Mouse (Mus musculus) c-Kit-negative CD71-positive TER-119-positive erythroid progenitor cells, embryonic 14.5 days (primary cell): ENCODE measurements around the gene Ociad1.
"Not testable (repeated sequence)": the region's sequence is repeated elsewhere in the genome, so short reads cannot be mapped to it uniquely, and the experiment has no call there.

ENCODE experiments used
- DNase-seq: peaks from one replicate; pipeline ENCODE4 v3.0.0-alpha.2; 2013; ENCODE audit warnings: low read depth, low spot score

The Ociad1 gene

DNA sequence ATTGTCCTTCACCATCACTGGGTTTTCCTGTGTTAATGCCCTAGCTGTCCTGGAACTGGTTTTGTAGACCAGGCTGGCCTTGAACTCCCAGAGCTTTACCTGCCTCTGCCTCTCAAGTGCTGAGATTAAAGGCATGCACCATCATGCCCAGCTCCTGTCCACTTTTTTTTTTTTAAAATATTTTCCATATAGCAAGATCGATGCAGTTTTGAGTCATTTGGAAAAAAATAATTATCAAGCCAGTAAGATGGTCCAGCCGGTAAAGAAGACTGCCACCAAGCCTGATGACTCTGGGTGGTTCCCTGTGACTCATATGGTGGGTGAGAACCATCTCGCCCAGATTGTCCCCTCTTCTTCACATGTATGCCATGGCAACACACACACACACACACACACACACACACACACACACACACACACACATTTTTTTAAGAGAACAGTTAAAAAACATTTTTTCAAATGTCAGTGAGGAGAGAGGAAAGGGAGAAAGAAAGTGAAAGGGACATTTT is 7.1 kb upstream of the Ociad1 start:
- DNase-seq = no peak

DNA sequence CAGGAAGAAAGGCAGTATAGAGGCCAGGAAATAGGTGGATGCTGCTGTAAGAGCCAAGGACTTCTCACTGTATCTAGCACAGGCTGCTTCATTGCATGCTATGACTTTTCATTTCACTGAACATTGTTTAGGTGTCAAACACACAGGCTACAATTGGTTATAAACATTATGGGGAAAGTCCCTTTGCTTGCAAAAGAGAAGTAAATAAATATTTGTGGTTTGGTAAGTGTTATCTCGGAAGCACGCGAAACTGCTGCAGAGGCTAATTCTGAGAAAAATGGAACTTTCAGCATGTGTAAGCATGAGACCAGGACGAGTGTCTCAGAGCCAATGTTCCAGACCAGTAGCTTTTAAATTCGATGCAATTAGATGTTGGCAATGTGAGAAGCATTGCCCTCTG is 6.0 kb upstream of the Ociad1 start:
- DNase-seq = no peak

DNA sequence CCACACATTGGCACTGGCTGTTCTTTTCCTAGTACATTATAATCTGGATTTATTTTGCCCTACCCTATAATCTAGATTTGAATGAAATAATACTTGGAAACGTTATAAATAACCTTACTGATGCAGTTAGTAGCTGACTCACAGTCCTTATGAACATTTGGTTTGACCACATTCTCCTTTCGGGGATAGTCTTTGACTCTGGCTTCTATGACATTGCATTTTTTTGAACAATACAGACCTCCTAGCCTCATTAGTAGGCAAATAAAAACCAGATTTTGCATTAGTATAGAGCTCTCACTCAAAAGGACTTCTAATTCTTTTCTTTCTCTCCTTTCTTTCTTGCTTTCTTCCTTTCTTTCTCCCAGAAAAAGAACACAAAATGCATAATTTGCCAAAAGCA is 2.7 kb upstream of the Ociad1 start:
- DNase-seq = no peak

DNA sequence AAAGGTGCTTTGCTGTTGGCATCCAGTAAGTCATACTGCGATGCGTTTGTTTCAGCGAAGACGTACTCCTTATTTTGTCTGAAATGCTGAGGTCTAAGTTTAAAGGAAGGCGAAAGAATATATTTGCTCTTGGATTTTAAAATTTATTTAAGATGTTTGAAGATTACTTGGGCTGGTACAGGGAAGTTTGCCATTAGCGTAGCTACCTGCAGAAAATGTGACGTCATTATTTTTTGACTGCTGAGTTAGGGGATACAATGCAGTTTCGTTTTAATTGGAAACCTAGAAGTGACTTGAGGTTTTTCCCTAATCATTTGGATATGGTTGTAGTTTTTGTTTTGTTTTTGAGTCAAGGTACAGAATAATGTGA is 859 bp downstream of the Ociad1 start:
- peak; percentile 34 for DNase-seq

DNA sequence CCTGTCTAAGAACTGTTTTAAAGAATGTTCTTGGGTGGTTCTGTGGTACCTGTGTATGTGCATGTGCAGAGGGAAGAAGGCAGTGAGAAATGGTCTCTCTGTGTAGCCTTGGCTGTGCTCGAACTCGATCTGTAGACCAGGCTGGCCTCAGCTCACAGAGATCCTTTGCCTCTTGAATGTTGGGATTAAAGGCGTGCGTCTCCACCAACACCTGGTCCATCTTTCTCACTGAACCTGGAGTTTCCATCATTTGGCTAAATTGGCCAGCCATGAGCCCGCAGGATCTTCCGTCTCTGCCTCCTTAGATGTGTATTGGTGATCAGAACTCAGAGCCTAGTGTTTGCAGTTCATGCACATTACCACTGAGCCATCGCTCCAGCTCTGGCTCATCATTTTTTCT is 2.4 kb downstream of the Ociad1 start:
- DNase-seq = no peak

DNA sequence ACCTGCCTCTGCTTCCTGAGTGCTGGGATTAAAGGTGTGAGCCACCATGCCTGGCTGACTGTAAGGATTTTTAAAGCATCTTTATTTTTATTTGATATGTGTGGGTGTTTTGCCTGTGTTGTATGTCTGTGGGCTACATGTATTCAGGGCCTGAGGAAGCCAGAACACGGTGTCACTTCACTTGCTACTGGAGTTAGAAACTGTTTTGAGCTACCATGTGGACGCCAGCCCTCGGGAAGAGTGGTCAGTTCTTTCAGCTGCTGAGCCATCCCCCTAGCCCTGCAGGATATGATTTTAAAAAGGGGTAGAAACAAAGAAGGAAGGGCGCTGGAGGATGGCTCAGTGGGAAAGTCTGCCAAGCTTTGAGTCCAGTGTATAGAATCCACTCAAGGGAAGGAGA is 3.3 kb downstream of the Ociad1 start:
- no peak for DNase-seq

DNA sequence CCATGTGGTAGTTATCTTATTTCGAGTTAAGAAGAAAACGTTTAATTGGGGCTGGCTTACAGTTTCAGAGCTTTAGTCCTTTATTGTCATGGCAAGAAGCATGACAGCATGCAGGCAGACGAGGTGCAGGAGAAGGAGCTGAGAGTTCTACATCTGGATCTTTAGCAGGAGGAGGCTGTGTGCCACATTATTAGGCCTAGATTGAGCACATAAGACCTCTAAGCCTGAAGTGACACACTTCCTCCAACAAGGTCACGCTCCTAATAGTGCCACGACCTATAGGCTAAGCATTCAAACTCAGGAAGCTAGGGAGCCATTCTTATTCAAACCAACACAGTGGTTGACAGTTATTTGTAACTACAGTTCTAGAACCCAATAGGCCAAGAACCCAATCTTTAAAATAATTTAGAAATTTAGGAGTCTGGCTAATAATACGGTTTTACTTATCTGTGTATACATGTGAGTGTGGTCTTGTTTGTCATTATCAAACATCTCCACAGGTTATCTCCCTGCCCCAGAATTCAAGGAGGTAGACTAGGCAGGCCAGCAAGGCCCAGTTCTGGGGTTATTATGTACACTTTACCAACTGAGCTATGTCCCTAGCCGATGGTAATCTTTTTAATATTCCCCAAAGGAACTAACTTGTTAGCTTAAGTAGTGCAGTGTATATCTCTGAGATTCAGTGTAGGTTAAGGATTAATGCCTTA is 9.2 kb downstream of the Ociad1 start:
- DNase-seq = no peak

DNA sequence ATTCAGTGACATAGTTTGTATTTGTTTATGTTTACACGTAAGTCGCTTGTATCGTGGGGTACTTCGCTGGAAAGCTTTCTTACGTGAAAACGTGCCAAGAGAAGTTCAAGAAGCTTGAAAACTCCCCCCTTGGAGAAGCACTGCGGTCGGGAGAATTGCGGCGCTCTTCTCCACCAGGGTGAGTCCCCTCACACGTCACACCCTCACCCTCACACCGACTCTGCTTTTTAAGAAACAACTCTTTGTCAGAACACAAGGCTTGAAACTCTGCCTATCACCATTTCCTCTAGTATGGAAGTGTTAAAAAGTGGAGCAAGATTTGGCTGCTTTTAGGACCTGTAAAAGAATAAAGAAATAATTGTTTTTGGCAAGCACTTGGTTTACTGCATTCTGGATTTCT is 11.9 kb downstream of the Ociad1 start:
- DNase-seq = no peak

DNA sequence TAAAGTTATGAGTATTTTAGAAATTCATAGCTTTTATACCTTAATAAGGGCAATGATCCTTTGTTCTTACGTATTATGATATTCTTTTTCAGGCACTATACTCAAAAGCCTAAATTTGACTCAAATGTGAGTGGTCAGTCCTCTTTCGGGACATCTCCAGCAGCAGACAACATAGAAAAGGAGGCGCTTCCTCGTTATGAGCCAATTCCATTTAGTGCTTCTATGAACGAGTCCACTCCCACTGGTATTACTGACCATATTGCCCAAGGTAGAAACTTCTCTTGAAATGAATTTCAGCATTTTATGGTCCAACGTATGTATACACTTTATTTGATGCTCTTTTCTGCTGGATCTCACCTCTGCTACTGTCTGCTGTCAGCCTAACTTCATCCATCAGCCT is 13.9 kb downstream of the Ociad1 start:
- no peak for DNase-seq

DNA sequence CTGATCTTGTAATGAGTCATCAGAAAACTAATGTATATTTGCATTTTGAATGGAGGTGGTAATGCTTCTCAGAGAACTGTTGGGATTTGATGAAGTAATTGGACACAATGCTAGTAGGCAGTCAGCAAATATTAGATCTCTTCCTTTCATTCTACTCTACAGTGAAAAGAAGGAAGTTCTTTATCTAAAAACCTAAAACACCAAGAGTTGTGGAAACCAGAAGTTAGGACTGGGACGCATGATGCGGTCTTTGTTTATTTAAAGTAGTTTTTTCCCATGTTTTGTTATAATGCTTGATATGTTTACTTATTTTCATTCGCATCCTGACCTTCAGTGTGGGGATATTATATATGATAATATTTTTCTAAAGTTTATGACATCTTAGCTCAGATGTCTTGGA is 14.7 kb downstream of the Ociad1 start:
- DNase-seq = no peak

DNA sequence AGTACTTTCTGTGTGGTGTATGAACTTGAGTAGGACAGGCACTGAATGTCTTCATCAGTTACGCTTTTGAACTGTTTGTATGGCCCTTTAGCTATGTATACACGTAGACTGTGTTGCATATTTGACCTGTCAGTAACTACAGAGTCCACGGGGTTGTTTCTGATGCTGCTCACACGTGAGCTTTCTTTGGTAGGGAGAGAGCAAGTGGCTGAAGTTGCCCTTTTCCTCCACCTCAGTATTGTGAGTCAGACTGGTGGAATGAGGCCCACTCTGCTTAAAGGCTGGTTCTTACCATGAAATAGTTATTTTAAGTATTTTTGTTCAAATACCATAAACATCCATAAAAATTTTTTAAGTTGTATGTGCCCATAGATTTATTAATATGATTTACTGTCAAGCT is 16.9 kb downstream of the Ociad1 start:
- no peak for DNase-seq

DNA sequence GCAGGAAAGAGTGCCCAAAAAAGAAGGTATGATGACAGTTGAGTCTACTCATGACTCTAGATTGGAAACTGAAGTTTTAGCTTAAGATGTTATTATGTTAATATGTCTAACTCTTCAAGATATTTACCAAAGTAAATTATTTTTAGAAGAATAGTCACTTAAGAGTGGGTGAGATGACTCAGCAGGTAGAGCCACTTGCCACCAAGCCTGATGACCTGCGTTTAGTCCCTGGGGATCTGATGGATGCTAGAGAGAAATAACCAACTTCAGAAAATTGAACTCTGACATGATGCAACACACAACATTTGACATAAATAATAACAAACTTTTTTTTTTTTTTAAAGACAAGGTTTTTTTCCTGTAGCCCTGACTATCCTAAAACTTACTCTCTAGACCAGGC is 17.8 kb downstream of the Ociad1 start:
- peak; percentile 36 for DNase-seq

DNA sequence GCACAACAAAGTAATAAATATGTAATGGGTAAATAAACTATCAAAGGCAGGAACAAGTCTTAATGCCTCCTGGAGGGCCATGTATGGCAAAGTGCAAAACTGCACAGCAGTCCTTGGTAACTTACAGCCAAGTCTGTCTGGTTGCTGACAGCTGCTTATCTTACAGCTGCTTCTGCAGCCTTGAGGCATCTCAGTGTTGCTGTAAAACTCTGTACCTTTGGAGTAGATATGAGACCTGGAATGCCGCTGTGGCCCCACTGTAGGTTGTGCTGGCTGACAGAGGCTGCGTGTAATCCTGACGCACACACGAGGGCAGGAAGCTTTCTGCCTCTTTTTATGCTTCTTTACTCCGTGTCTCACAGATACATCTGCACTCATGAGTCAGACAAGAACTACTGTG is 18.9 kb downstream of the Ociad1 start:
- DNase-seq = peak; percentile 70

DNA sequence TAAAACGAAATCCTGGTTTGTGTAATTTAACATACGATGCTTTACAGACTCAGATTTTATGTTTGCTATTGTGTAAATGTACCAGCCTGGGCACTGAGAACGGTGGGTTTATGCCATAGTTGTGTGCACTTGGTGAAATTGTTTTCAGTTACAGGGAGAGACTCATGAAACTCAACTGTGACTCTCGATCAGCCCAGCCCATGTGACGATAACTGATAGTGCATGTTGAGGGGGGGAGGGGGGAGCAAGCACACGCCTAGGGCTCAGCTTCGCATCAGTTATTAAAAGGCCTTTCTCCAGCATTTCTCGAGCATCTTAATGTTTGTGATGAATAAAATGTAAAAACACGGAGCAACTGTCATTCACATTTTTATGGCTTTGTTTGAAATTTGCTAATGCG is 21.0 kb downstream of the Ociad1 start:
- DNase-seq = peak; percentile 56

DNA sequence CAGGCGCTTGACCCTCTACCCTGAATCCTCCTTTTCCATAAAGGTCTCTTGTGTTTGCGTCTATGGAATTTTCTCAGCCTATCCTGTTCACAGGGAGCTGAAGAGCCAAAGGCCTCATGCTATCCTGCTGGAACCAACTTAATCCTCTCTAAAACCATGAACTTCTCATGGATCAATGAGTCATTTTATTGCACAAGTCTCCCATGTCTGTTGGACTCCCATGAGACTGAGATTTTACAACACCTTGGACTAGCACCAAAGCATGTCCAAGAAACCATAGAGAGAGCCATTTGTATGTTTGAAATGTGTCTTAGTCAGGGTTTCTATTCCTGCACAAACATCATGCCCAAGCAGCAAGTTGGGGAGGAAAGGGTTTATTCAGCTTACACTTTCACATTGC is 22.1 kb downstream of the Ociad1 start:
- no peak for DNase-seq

DNA sequence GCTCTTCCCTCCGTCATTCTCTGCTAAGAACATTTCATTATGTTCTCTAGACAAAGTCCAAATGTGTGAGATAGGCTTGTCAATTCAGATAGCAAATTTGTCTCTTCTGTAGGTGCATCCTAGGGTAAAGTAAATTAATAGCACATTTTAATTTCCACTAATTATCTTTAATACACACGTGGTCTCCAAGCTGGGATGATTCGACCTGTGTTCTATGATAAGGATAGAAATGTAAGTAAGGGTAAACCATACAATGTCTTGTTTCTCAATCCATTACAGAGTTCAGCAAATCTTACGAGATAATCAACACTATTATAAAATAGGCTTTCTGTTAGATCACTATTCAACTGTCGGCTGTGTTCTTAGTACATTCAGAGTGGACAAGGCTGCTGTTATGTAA is 26.7 kb downstream of the Ociad1 start:
- DNase-seq = no peak

DNA sequence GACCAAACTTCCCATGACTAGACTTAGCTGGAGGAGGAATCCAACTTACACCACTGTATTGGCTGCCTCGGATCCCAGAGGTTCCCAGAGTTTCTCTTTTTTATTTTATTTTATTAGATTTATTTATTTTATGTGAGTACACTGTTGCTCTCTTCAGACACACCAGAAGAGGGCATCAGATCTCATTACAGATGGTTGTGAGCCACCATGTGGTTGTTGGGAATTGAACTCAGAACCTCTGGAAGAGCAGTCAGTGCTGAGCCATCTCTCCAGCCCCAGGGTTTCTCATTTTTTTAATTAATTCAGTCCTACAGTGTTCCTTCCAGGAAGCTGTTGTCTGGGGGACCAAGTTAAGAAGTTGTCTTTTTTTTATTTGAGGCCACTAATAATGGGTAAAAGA is 30.1 kb downstream of the Ociad1 start:
- DNase-seq = not testable (repeated sequence)

DNA sequence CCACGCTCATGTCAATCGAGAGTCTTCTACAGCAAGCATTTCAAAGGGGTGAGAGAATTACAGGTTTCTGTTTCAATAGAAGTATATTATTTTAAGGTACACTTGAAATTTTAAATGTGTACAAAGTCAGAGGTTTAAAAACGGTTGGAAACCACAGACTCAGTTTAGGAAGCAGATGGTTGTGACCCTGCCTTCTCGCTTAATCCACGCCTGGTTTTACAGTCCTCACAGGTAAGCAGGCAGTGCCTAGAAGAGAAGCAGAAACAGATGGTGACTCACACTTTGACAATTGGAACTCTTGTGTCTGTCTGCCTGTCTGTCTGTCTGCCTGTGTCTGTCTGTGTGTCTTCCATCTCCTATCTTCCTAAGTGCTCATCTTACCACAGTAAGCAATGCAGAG is 31.0 kb downstream of the Ociad1 start:
- DNase-seq = no peak

DNA sequence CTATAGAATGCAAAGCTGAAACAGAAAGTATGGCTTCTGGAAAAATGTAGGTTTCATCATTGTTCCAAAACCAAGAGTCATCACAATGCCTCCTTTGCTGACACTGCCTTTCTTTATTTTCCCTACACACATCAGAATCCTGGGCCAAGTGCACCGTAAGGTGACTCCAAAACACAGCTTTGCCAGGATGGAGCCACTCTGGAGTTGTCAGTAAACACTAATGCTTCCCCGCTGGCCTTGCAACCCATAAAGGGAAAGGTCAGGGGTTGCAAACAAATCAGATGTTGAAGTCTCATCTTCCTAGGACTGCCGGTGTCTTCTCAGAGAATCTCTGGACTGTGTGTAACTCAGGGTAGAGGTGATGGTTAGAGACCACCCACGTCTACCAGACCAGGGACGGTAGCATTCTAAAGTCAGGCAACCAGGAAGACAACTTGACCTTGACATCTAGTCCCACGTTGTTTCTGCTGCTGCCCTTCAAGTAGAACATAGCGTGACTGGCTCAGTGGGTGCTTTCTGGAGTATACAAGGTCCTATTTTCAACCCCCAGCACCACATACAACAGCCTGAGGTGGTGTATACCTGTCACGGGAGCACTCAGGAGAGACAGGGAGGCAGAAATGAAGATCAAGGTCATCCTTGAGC is 32.1 kb downstream of the Ociad1 start:
- no peak for DNase-seq

DNA sequence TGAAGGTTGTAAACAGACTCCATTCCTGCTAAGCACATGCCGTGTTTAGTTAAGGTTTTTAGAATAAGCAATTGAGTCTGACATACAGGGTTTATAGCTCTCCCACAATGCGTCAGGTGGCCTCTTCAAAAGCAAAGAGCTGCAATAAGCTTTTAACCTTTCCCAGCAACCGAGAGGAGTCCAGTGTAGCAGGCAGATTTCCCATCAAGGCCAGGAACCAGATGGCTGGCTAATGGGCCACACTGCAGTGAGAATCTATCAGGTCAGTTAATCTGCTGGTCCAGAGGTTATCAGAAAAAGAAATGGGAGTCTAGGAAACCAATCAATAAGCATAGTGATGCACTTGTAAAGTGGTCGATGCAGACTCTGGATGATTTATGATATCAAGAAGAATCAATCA is 38.4 kb downstream of the Ociad1 start:
- no peak for DNase-seq

DNA sequence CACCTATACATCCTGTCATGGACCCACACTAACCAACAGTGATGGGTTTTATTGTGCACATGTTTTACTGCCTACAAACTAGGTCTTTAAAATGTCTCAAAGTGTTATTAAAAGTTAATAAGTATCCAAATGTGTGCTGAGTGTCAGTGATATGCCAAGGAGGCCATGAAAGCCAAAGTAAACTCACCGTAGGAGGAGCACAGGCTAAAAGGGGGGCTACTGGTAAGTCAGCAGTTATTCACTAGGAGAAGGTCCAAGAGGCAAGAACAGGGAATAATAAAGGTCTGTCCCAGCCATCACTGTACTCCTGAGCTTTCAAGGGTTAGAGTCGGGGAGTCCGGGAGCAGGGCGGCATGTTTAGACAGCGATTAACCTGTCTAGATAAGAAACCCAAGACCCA is 43.9 kb downstream of the Ociad1 start:
- no peak for DNase-seq

DNA sequence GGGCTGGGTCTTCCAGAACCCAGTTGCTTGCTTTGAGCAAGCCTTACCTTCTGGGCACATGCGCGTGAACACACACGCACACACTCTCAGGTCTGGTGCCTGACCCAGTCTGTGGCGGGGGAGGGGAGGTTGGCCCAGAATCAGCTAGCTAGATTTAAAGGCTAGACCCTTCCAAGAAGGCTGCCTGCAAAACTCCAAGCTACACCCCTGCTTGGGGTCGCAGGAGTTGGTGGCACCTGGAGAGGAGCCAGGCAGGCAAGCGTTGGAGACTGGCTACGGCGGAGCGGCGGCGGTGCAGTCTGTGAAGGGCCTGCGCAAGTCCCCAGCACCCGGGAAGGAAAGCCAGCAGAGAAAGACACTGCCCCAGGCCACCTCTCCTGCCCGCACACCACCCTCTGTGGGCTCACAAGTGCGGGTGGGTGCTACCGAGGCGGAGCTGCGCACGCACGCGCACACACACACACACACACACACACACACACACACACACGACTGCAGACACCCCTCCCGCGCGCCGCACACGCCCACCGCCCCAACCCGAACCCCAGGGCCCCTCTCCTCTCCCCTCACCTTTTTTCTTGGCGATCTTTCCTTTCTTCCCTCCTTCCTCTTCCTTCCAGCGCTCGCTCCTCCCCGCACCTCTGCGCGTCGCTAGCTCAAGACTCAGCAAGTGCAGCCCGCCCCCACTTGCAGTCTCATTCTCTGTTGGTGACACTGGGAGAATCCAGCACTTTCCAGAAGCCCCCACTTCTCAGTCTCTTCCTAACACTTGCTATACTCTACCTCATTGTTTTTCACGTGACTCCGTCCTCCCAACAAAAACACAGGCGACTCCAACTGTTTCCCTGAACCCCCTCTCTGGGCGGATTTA is 45.6 kb downstream of the Ociad1 start:
- no peak for DNase-seq

DNA sequence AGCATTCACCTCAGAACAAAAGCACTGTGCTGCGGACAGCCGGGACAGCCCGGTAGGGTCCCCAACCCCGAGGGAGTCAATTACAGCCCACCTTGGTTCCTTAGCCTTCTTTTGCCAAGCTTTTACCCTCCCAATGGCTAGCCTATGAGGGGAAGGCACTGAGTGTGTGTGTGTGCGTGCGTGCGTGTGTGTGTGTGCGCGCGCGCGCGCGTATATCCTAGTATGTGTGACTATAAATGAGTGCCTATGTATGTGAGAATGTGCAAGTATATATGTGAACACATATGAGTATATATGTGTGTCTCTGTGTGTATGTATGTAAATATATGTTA is 46.2 kb downstream of the Ociad1 start:
- DNase-seq = no peak
